Mouse (Mus musculus) thymus, postnatal 14 days (tissue): Measurements from ENCODE around the gene Inpp5b.

ENCODE experiments used
- DNase-seq: peaks from one replicate; pipeline ENCODE4 v3.0.0; 2021

Inpp5b gene

GRCm38 (mm10) chr4:124768963-124769591, 27.4 kb downstream of the Inpp5b start:
- DNase-seq: no peak

GRCm38 (mm10) chr4:124770624-124771023, 29.0 kb downstream of the Inpp5b start:
- DNase-seq: no peak

- DNase-seq: no peak
Measured at GRCm38 (mm10) chr4:124772125-124772524, 30.5 kb downstream of the Inpp5b start.

DNA sequence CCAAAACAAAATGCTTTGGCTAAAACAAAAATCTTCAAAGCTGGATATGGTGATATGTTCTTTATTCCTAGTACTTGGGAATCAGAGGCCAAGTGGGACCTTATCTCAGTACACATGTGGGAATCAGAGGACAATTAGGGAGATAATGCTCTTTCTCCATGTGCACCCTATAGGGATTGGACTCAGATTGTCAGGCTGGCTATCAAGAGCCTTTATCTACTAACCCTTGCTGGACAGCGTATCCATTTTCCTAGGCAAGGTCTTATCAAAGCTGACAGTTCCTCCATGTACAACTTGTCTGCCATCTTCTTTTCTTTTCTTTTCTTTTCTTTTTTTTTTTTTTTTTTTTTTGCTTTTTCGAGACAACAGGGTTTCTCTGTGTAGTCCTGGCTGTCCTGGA, 31.8 kb downstream of the Inpp5b start:
- no peak for DNase-seq

DNA sequence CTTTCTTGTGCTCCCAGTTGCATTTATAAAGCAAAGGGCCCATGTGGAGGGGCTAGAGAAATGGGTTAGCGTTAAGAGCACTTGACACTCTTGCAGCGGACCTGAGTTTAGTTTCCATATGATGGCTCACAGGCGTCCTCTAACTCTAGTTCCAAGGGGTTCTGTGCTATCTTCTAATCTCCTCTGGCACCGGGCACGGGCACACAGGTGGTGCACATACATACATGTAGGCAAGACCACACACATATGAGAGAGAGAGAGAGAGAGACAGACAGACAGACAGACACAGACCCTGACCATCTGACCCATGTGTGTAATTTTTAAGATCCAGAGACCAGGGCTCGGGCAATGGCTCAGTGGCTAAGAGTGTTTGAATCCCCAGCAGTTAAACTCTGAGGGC, 32.3 kb downstream of the Inpp5b start:
- DNase-seq: no peak

- no peak for DNase-seq
Measured at GRCm38 (mm10) chr4:124774429-124774828, 32.8 kb downstream of the Inpp5b start.

DNA sequence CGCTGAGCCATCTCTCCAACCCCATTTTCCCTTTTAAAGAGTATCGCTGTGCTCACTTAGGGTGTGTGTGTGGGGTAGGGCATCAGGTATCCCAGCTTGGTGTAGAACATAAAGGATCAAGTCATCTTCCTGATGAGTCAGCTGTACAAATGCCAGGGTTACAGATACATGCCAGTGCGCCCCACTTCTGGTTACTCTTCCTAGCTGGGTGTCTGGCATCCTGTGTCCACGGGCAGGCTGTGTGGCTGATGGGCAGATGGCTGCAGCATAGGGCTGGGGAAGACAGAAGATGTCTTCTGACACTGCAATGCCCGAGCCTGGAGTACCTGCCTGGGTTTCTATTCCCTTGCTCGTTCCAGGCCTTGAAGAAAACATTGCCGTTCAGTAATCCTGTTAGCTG, 39.7 kb downstream of the Inpp5b start:
- no peak for DNase-seq

- no peak for DNase-seq
Measured at GRCm38 (mm10) chr4:124782395-124782794, 40.7 kb downstream of the Inpp5b start.

DNA sequence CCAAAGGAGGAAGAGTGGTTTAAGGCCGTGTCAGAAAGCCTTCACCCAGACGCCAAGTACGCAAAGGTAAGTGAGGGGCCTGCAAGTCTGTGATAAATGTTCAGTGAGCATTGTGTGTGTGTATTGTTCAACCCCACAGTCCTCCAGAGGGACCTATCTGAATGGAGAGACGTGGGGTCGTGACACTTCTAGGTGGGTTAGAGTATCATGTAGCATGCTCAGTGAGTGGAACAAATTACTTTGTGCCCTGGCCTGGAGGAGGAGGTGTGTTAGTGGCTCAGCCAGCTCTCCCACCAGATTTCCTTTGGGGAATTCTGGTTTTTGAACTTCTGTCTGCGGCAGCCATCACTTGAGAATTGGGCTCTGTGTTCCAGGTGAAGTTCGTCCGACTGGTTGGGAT, 42.3 kb downstream of the Inpp5b start:
- DNase-seq: no peak

GRCm38 (mm10) chr4:124790013-124790412, 48.4 kb downstream of the Inpp5b start:
- DNase-seq: no peak

DNA sequence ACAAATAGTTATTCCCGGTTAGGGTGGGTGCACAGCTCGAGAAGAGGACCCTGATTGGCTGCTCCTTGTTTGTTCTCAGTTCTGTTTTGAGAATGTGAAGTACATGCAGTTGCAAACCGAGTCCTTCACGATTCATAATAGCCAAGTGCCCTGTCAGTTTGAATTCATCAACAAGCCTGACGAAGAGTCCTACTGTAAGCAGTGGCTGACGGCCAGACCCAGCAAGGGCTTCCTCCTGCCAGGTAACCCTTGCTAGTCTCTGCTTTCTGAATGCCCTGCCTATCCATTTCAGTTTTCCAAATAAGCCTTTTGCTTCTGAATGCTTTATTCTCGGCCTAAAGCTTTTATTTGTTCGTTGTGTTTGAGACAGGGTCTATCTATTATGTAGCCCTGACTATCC, 50.5 kb downstream of the Inpp5b start:
- no peak for DNase-seq

DNA sequence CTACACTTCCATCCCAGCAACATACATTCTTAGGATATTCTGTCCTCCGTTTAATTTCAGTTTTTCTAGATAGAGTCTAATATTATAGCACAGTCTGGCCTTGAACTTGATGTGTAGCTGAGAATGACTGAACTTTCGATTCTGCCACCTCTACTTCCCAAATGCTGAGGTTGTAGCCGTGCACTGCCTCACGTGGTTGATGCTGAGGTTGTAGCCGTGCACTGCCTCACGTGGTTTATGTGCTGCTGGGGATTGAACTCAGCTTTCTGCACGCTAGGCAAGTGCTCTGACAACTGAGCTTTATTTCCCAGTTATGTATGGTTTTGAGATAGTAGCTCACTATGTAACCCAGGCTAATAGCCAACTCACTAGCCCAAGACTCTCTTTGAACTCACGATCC, 54.5 kb downstream of the Inpp5b start:
- no peak for DNase-seq

- DNase-seq: no peak
Measured at GRCm38 (mm10) chr4:124796913-124797312, 55.3 kb downstream of the Inpp5b start.

DNA sequence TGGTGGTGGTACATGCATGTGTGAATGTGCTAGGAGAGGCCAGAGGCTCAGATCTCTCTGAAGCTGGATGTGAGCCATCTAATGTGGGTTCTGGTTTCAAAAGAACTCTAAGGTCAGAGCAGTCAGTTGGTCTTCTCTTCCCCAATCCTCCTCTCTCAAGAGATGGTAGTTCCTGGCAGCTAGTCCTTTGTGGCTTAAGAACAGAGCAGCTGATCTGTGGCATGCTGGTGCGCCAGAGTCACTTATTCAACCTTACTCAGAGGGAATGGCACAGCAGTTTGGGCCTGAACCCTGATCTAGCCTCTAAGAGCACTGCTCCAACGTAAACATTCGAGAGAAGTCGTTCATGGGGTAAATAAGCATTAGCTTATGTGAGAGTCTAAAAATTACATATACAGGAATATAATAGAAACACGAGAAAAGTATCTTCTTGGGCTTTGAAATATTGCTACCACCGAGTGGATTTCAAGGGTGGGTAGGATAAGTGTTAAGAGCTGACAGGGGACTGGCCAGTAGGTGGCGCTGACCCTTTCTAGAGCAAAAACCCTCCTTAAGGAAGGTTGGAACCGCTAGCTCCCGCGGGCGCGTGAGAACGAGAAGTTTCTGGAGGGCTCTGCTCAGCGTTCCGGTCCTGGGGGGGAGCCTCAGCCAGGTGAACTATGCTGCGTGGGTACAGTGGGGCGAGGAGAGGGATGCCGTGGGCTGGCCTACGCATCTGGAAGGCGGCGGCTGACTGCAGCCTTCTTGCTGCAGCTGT, 60.1 kb downstream of the Inpp5b start, which contains the start of gene Mtf1:
Mtf1 (plus strand) TSS at position 553 of the 757 bp plus-strand sequence.
- DNase-seq: peak; percentile 90

GRCm38 (mm10) chr4:124802309-124803260, 60.9 kb downstream of the Inpp5b start:
- peak; percentile 98 for DNase-seq

GRCm38 (mm10) chr4:124803406-124803805, 61.8 kb downstream of the Inpp5b start:
- DNase-seq: no peak

- DNase-seq: no peak
Measured at GRCm38 (mm10) chr4:124808511-124808910, 66.9 kb downstream of the Inpp5b start.

- DNase-seq: no peak
Measured at GRCm38 (mm10) chr4:124809136-124809883, 67.7 kb downstream of the Inpp5b start.

GRCm38 (mm10) chr4:124810056-124810455, 68.4 kb downstream of the Inpp5b start:
- no peak for DNase-seq

DNA sequence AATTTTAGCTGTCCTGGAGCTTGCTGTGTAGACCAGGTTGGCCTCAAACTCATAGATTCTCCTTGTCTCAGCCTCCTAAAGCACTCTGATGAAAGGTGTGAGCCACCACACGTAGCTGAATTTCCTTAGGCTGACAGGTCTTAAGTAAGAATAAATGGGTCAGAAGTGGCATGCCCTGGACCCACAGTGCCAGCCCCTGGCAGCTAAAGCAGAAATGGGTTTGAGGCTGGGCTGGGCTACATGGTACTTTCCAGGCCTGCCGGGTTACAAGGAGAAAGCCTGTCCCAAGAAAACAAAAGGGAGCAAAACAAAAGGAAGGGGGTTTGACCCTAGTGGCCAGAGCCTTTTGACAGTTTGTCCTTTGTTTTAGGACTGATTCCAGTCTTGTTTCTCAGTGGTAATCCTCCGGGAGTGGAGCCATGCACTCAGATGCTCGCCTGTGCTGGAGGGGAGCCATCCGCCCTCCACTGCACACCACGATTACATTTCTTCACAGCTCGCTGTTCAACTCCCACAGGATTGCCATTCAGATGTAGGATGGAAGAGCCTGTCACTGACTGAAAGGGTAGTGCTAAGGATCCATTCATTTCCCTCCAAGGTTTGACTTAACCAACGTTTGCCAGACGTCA, 69.8 kb downstream of the Inpp5b start:
- DNase-seq: no peak

- no peak for DNase-seq
Measured at GRCm38 (mm10) chr4:124815901-124816300, 74.3 kb downstream of the Inpp5b start.

DNA sequence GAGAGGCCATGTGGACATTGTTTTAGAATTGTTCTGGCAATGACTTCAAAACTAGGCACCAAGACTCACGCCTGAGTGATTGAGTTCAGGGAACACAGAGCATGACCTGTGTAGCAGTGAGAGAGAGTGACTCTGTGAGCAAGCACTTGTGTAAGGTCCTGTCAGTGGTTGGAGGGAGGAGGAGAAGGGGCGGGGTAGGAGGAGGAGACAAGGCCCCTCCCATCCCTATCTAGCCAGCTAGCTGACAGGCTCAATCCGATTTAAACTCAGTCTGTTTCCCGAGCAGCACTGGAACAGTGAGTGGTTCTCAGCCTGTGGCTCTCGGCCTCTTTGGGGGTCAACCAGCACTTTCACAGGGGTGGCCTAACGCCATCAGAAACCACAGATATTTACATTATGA, 76.2 kb downstream of the Inpp5b start:
- no peak for DNase-seq
